Mouse (Mus musculus) mouse embryonic stem cell (cell line): ENCODE measurements around the gene Tbx4.

Experiments used
- in situ Hi-C, 2 experiments: fragments of 300-500 bp; cut with MboI; formaldehyde crosslinking; loops; 1 replicate in 1 of 2; 3 replicates in 1 of 2; pipeline ENCODE4 v1.14.3; 2019 to 2020; ENCODE audit warnings: low sequenced_read_pairs in 2 of 2, low pct_unique_long_range_greater_than_20kb in 1 of 2, mixed read lengths in 1 of 2; ENCODE audit not compliant: unreplicated experiment in 1 of 2

Gene Tbx4

GRCm38 (mm10) chr11:85885665-85886428 lies at the start of gene Tbx4:
TSS of gene Tbx4 (plus strand) at chr11:85886422.
- in situ Hi-C loops, result no loop called here

GRCm38 (mm10) chr11:85836523-85837290 lies 49.5 kb upstream of the Tbx4 start:
- in situ Hi-C loops, result loop anchor here (5.0 to 25.0 kb wide), 4 partner anchors 56 to 1312 kb away; partner anchors contain the start of gene Lhx1 (in 1 of the 2)

GRCm38 (mm10) chr11:85837291-85837647 lies 49.0 kb upstream of the Tbx4 start:
- in situ Hi-C loops, result loop anchor here (5.0 to 25.0 kb wide), 4 partner anchors 55 to 1312 kb away; partner anchors contain the start of gene Lhx1 (in 1 of the 2)

- in situ Hi-C loops, result loop anchor here (5.0 to 25.0 kb wide), 4 partner anchors 54 to 1313 kb away; partner anchors contain the start of gene Lhx1 (in 1 of the 2)
Observed at GRCm38 (mm10) chr11:85837648-85838423, 48.4 kb upstream of the Tbx4 start.

- in situ Hi-C loops, result loop anchor here (5.0 to 25.0 kb wide), 4 partner anchors 54 to 1314 kb away; partner anchors contain the start of gene Lhx1 (in 1 of the 2)
Observed at GRCm38 (mm10) chr11:85838424-85839257, 47.6 kb upstream of the Tbx4 start.

GRCm38 (mm10) chr11:85839258-85840030 lies 46.8 kb upstream of the Tbx4 start:
- in situ Hi-C loops, result loop anchor here (5.0 to 25.0 kb wide), 5 partner anchors 53 to 1315 kb away; partner anchors contain the start of gene Lhx1 (in 1 of the 2)

GRCm38 (mm10) chr11:85840031-85840802 lies 46.0 kb upstream of the Tbx4 start:
- in situ Hi-C loops, result loop anchor here (5.0 to 25.0 kb wide), 2 partner anchors 128 to 453 kb away; no protein-coding TSS in a partner anchor

- in situ Hi-C loops, result loop anchor here (5.0 to 25.0 kb wide), 2 partner anchors 128 to 453 kb away; no protein-coding TSS in a partner anchor
Observed at GRCm38 (mm10) chr11:85840803-85841145, 45.4 kb upstream of the Tbx4 start.

- in situ Hi-C loops, result loop anchor here (5.0 to 25.0 kb wide), 2 partner anchors 129 to 454 kb away; no protein-coding TSS in a partner anchor
Observed at GRCm38 (mm10) chr11:85841211-85841681, 45.0 kb upstream of the Tbx4 start.

- in situ Hi-C loops, result loop anchor here (5.0 to 25.0 kb wide), 2 partner anchors 130 to 455 kb away; no protein-coding TSS in a partner anchor
Observed at GRCm38 (mm10) chr11:85841980-85842379, 44.2 kb upstream of the Tbx4 start.

GRCm38 (mm10) chr11:85842596-85843346 lies 43.5 kb upstream of the Tbx4 start:
- in situ Hi-C loops, result loop anchor here (5.0 to 25.0 kb wide), 2 partner anchors 130 to 455 kb away; no protein-coding TSS in a partner anchor

- in situ Hi-C loops, result loop anchor here (5.0 to 25.0 kb wide), 2 partner anchors 131 to 456 kb away; no protein-coding TSS in a partner anchor
Observed at GRCm38 (mm10) chr11:85843347-85843692, 42.9 kb upstream of the Tbx4 start.

GRCm38 (mm10) chr11:85844144-85844965 lies 41.9 kb upstream of the Tbx4 start:
- in situ Hi-C loops, result loop anchor here (5.0 to 25.0 kb wide), 2 partner anchors 132 to 457 kb away; no protein-coding TSS in a partner anchor

- in situ Hi-C loops, result loop anchor here (5.0 to 25.0 kb wide), 2 partner anchors 133 to 458 kb away; no protein-coding TSS in a partner anchor
Observed at GRCm38 (mm10) chr11:85844971-85845370, 41.3 kb upstream of the Tbx4 start.
